Mouse (Mus musculus) left cerebral cortex, postnatal 36 days (tissue): Measurements from ENCODE around the gene Mapkapk3. TPM values are rescaled to one million over a fixed set of nuclear protein-coding genes. Genes with fewer than 3 reads are reported as not detected.
A peak's percentile ranks its signal among the peaks of the same experiment; 100 is the strongest.

Experiments
- DNase-seq, 2 experiments: peaks; one replicate each; pipeline ENCODE4 v3.0.0; 2021 to 2022; ENCODE audit warnings: low spot score in 2 of 2, mixed read lengths in 1 of 2
- intact Hi-C: fragments of 180-260 bp; cut with DNase I; formaldehyde crosslinking; loops from one replicate; pipeline ENCODE4 v1.15.1; 2025
- total RNA-seq, 2 experiments: library from RNA; stranded (reverse); gene quantifications; 2 replicates each; pipeline ENCODE4 v1.2.3; 2021

Mapkapk3 gene
- total RNA-seq, 2 experiments from 2014 or later = 2.9 to 4.5 TPM

DNA sequence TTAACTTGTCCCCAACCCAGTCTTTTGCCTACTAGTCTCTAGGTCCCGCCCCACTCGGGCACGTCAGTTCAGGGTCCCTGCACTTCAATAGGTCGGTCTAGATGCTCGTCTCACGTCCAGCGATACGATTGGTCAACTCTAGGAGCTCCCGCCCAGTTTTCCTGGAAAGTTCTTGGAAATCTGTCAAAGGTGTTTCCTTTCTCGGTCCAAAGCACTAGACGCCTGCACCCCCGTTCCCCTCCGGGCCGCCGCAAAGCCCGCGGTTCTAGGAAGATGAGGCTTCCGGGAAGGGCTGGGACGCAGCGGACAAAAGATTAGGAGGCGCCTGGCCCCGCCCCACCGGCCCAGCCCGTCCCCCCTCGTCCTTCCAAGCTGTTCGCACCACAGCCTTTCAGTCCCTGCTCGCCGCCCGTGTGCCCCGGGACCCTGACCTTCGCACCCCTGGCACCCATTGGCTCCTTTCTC lies 6.9 kb upstream of the Mapkapk3 start:
- DNase-seq = peak; percentile 87 to 93
- intact Hi-C loops = no loop called here

GRCm38 (mm10) chr9:107296041-107296440 lies 6.4 kb upstream of the Mapkapk3 start:
- no peak for DNase-seq
- intact Hi-C loops = no loop called here

- intact Hi-C loops = no loop called here
- no peak for DNase-seq
Measured at GRCm38 (mm10) chr9:107296016-107296040, 6.2 kb upstream of the Mapkapk3 start, which contains the start of gene Cish. Gene Cish (plus strand): TSS chr9:107296026.

DNA sequence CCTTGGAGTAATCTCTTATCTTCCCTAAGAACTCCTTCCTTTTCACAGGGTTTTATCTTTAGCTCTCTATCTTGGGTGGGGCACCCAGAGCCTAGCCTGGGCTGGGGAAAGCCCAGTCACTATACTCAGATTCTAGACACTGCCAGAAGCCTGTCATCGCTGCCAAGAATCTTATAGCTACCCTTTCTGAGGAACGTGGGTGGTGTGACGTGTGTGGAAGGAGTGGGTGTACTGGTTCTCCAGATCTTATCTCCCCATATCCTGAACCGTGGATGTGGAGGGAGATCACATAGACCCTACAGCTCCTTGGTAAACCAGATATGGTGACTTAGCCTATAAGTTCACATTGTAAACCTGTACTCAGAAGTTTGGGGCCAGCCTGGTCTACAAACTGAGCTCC lies 5.9 kb upstream of the Mapkapk3 start:
- intact Hi-C loops = no loop called here
- peak; percentile 44 to 58 for DNase-seq

DNA sequence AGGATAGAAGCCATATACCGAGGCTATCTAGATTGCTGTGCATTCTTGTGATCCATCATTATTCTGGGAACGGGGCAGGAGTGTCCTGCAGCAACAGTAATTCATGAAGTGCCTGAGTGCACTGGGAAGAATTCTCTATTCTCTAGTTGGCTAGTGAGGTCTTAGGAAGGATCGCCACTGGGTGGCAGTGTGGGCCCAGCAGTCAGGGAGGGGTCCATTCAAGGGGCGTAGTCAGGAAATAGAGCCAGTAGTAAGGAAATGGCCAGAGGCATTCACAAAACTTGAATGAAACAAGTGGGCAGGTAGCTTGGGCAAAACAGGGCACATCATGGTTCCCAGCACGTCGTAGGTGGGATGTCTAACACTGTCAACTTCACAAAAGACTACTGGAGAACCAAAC lies 4.6 kb upstream of the Mapkapk3 start:
- DNase-seq = peak; percentile 53 to 71
- intact Hi-C loops = loop anchor here (1.0 to 5.0 kb wide), 7 partner anchors 42 to 407 kb away; partner anchors contain the start of gene Rbm15b

DNA sequence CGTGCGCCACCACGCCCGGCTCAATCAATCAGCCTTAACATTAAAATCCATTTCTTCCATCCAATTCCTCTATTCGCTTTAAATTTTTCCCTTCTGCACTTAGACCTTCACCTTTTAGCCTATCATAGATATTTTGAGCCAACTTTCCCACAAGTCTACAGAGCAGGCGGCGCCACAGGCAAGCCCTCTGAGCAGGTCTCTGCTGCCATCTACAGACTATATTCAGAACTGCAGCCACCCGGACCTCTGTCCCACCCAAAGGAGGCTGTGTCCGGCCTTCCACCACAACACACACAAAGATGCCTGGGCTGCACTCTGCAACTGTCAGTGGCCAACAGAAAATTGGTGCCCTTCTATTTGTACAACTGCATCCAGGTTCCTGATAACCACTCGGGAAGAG lies 1.2 kb upstream of the Mapkapk3 start:
- intact Hi-C loops = loop anchor here (5.0 kb wide), 5 partner anchors 44 to 404 kb away; partner anchors contain the start of gene Rbm15b
- DNase-seq = peak; percentile 73 to 79

GRCm38 (mm10) chr9:107288711-107289110 lies 966 bp downstream of the Mapkapk3 start:
- no peak for DNase-seq
- intact Hi-C loops = loop anchor here (10.0 kb wide), 1 partner anchor 604 kb away; the partner anchor contains the start of gene Tex264

GRCm38 (mm10) chr9:107288105-107288650 lies 1.5 kb downstream of the Mapkapk3 start:
- no peak for DNase-seq
- intact Hi-C loops = loop anchor here (10.0 kb wide), 1 partner anchor 603 kb away; the partner anchor contains the start of gene Tex264

GRCm38 (mm10) chr9:107287294-107287693 lies 2.4 kb downstream of the Mapkapk3 start:
- intact Hi-C loops = loop anchor here (10.0 kb wide), 1 partner anchor 602 kb away; the partner anchor contains the start of gene Tex264

DNA sequence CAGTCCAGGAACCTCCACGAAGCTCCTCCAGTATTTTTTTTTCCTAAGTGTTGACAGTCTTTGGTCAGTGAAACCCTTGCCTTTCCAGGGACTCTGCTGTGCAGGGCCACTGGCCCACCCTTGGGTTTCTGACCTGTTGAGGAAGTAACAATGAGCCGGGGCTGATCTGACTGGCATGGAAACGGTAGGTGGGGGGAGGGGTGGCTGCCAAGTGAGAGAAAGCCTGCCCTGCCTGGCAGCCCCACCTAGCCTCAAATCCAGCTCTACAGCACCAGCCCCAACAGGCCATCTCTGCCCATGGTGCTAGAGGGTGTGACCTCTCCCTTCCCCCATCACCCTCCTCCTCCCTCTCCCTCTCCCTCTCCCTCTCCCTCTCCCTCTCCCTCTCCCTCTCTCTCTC lies 4.7 kb downstream of the Mapkapk3 start:
- intact Hi-C loops = loop anchor here (10.0 kb wide), 1 partner anchor 600 kb away; the partner anchor contains the start of gene Tex264
- DNase-seq = no peak

More at GRCm38 (mm10) chr9:107287294-107287693, 2.4 kb downstream of the Mapkapk3 start:
- DNase-seq = no peak

DNA sequence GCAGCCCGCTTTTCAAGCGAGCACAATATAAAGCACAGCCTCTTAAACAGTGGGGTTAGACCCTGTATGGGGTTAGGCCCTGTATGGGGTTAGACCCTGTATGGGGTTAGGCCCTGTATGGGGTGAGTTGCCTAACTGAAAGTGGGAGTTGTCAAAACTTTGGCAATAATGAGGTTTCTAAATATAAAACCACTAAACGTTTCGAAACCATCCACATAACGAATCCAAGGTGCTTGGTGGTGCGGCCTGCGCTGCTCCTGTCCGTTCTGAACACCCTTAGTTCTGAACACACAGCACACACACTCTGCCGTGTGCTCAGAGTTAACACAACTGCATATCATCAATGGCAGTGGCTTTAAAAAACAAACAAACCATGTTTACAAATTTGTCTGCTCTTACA lies 6.7 kb downstream of the Mapkapk3 start:
- DNase-seq = no peak
- intact Hi-C loops = loop anchor here (10.0 kb wide), 1 partner anchor 598 kb away; the partner anchor contains the start of gene Tex264

GRCm38 (mm10) chr9:107281241-107281987 lies 8.3 kb downstream of the Mapkapk3 start:
- intact Hi-C loops = loop anchor here (10.0 kb wide), 1 partner anchor 597 kb away; the partner anchor contains the start of gene Tex264
- no peak for DNase-seq

DNA sequence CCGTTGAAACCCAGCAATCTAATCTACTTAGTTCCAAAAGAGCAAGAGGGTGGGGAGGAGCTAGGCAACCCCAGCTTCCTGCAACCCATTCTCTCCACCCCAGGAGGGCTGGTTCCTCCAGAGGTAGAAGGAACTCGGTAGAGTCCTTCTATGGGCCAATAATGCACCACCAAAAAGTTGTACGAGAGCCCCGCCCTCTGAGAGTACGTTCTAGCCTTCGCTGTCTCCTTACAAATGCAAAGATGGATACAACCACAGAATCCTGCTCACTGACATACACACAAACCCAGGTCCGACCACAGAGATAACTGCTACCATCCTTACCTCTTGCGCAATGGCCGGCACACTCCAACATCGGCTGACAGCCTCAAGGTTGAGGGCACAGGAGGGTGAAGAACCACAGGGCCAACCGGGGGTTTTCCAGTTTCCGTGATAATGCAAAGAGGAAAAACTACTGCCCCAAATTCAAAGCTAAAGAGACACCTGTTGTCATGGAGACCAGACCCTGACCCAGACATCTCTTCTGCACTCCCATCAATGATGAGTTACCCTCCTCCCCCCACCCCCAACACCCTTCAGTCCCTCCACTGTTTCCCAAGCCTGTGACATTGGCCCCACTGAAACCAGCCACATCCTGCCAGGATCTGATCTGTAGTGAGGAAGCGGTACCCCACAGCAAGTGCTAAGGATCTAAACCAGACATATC lies 9.2 kb downstream of the Mapkapk3 start:
- intact Hi-C loops = loop anchor here (10.0 kb wide), 1 partner anchor 596 kb away; the partner anchor contains the start of gene Tex264
- DNase-seq = no peak

DNA sequence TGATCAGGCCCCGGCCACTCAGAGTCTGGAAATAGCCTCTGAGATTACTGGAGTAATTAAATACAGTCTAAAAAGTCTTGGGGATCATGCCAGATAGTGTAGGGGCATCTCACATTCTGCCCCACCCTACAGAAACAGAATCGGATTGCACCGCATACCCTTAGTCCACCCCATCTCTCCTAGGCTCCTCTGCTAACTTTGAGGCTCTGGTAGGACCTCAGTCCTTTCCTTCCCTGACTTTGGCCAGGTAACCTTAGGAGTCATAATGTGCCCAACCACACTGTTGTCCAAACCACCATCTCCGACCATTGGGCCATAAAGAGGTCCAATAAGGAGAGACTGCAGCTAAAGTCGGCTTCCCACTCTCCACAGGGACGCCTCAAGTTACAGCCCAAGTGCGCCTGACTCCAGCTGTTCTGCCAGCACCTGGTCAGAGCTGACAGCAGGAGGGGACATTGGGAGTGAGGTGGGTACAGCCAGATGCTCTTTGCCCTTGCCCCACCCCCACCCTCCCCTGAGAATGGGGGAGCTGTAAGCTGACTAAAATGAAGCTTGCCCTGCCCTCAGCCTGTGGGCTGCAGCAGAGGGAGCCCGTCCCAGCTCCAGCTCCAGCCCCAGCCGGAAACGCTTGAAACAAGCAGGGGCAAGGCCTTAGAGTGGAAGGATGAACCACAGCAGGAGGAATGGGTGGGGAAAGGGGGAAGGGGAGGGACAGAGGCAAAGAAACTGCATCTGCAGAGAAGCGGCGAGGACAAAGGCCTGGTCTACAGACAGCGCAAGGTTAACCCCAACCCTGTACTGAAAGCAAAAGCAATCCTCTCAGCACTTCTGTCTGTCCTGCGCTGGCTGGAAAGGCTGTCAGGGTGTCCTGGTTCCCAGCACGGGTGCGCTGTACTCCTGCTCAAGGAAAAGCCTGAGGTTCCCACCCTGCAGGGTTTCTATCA lies 10.0 kb downstream of the Mapkapk3 start:
- no peak for DNase-seq
- intact Hi-C loops = loop anchor here (10.0 kb wide), 1 partner anchor 595 kb away; the partner anchor contains the start of gene Tex264

- no peak for DNase-seq
- intact Hi-C loops = no loop called here
Measured at GRCm38 (mm10) chr9:107278527-107279377, 10.9 kb downstream of the Mapkapk3 start.

DNA sequence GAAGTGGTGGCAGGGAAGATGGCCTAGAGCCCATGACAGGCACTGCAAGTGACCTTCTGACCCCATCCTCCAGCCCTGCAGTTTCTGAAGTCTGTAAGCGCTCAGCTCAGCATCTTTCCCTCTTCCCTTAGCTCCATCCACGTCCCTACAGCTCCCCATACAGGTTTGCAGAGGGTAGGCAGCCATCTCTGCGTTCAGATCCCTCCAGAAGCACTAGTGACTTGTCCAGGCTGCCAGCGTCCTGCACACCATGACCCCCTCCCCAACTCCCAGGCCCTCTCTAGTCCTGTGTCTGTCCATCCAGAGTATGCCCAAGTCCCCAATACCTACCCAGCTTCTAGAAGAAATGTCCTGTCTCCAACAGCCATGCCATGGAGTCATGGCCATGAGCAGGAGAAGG lies 11.6 kb downstream of the Mapkapk3 start:
- DNase-seq = peak in 1 of 2 experiments; percentile 33
- intact Hi-C loops = no loop called here

- no peak for DNase-seq
- intact Hi-C loops = no loop called here
Measured at GRCm38 (mm10) chr9:107277603-107278002, 12.1 kb downstream of the Mapkapk3 start.

DNA sequence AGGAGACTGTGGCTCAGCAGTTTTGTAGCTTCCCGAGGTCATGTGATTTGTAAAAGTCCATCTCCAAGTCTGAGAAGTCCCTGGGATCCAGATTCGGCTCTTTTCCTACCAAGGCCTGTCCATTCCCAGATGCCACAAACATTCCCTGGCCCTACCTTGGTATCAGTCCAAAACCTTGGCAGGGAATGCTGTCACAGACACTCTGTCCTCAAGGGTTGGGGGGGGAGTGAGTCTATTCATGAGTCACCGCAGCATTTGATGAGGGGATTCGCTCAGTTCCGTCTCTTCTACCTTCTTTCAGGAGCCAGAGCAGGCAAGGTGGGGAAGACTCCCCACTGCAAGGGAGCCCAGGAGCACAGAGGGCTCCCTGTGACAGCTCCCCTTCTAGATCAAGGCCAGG lies 14.0 kb downstream of the Mapkapk3 start:
- DNase-seq = no peak
- intact Hi-C loops = no loop called here
